ENCODE assay signal across 8 mouse cellular contexts in the genomic region with DNA sequence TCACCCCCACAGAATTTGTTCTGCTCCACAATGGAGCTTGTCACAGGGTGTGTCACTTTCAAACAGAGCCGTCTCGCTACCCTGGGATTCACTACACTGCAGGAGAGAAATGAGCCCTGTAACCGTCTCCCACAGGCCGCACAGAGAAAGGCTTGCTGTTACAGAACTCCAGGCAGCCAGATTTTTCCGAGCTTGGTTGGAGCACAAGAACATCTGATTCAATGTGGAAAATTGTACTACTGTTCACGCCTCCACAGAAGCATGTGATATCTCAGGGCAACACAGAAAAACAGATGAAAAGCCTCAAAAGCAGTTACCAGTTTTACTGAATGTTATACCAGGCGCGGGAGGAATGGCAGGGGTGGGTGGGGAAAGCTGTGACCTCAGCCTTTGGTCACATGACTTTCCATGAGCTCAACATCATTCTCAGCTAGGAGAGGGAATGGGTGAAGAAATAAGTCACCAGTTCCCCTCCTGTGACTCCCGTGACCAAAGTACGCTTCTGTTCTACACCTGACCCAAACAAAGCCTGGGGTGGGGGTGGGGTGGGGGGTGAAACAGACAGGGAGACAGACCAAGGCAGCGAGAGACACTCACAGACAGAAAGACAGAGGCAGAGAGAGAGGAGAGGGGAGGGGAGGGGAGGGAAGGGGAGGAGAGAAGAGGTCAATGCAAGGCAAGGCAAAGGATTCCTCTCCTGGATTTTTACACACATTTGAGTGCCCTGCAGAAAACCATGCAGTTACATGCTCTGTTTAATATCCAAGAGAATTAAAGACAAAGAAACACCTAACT. TPM values are rescaled to one million over a fixed set of nuclear protein-coding genes. Genes with fewer than 3 reads are reported as not detected.
A peak's percentile ranks its signal among the peaks of the same experiment; 100 is the strongest.
DNase-seq lines count a peak whose midpoint lies in the region; ATAC-seq lines count a peak whose summit lies in the region.
"Had no signal": no experiment of that assay in that cellular context is flagged by ENCODE, and none has a peak within 500 bp of the region (broad histone marks: within the 10 kb centered on the region; RNA-seq: fewer than 3 reads in every experiment).

No protein-coding gene starts in this region.

- no peaks in the 10 kb centered on the region for H3K9me3 ChIP-seq in embryonic facial prominence, embryonic 15.5 days (replicated peaks)
- H3K9me3 ChIP-seq in hindbrain, embryonic 13.5 days, result no peaks in the 10 kb centered on the region
- H3K9me3 ChIP-seq in stomach, embryonic 16.5 days (replicated peaks; ENCODE audit: control insufficient read depth, low read length), result no peaks in the 10 kb centered on the region

- DNase-seq in layer of hippocampus, adult 9-11 months, result peak; percentile 89
- peak; percentile 37 for DNase-seq in lung, postnatal 14 days
- no peak for DNase-seq in urinary bladder, postnatal 36 days (ENCODE audit: low spot score in 2 of 2)

- H3K36me3 ChIP-seq in embryonic facial prominence, embryonic 15.5 days, result no peaks in the 10 kb centered on the region
- no peaks in the 10 kb centered on the region for H3K36me3 ChIP-seq in hindbrain, embryonic 13.5 days
- H3K36me3 ChIP-seq in stomach, embryonic 16.5 days (ENCODE audit: control insufficient read depth, insufficient read depth, low read length), result no peaks in the 10 kb centered on the region

- 0 out of 2 replicates have a peak overlapping the region, but pooled peaks have one; percentile 8 for H3K4me3 ChIP-seq in embryonic facial prominence, embryonic 15.5 days (replicated peaks)
- H3K4me3 ChIP-seq in hindbrain, embryonic 13.5 days, result peak overlapping the region; percentile 18
- H3K4me3 ChIP-seq in stomach, embryonic 16.5 days (replicated peaks; ENCODE audit: low read length), result peak overlapping the region; percentile 14; the same call in 1 of the 2 replicates
- H3K4me3 ChIP-seq: erythroblast, embryonic 14.5 days had no signal

- 20% methylated on average over 11 of the region's 11 CpGs for WGBS in embryonic facial prominence, embryonic 15.5 days
- WGBS in hindbrain, embryonic 13.5 days, result 5% methylated on average over 11 of the region's 11 CpGs
- 33% methylated on average over 11 of the region's 11 CpGs for WGBS in stomach, embryonic 16.5 days

- H3K9ac ChIP-seq in embryonic facial prominence, embryonic 15.5 days, result no peak overlapping the region
- H3K9ac ChIP-seq in hindbrain, embryonic 13.5 days, result peak overlapping the region; percentile 62
- H3K9ac ChIP-seq in stomach, embryonic 16.5 days (ENCODE audit: low read length), result peak overlapping the region; percentile 46; the same call in 1 of the 2 replicates

- no peak overlapping the region for H3K27ac ChIP-seq in embryonic facial prominence, embryonic 15.5 days (replicated peaks)
- peak overlapping the region; percentile 76 for H3K27ac ChIP-seq in hindbrain, embryonic 13.5 days
- peak overlapping the region; percentile 52; the same call in 1 of the 2 replicates for H3K27ac ChIP-seq in stomach, embryonic 16.5 days (ENCODE audit: low read length)

- peak overlapping the region; percentile 21; the same call in 1 of the 2 replicates for H3K4me2 ChIP-seq in embryonic facial prominence, embryonic 15.5 days (replicated peaks)
- peak overlapping the region; percentile 46 for H3K4me2 ChIP-seq in hindbrain, embryonic 13.5 days
- peak overlapping the region; percentile 21 for H3K4me2 ChIP-seq in stomach, embryonic 16.5 days (ENCODE audit: low read depth, low read length)

- peaks cover 7% of the 10 kb centered on the region; the same call in 1 of the 2 replicates for H3K4me1 ChIP-seq in embryonic facial prominence, embryonic 15.5 days
- peaks cover 22% of the 10 kb centered on the region for H3K4me1 ChIP-seq in hindbrain, embryonic 13.5 days (replicated peaks)
- H3K4me1 ChIP-seq in stomach, embryonic 16.5 days (ENCODE audit: control insufficient read depth, insufficient read depth, low read length), result peaks cover 9% of the 10 kb centered on the region; the same call in 1 of the 2 replicates

- H3K27me3 ChIP-seq in embryonic facial prominence, embryonic 15.5 days, result no peaks in the 10 kb centered on the region
- H3K27me3 ChIP-seq in hindbrain, embryonic 13.5 days, result no peaks in the 10 kb centered on the region
- H3K27me3 ChIP-seq in stomach, embryonic 16.5 days (ENCODE audit: control insufficient read depth, insufficient read depth, low read length), result no peaks in the 10 kb centered on the region

- ATAC-seq in activated CD4-positive, CD25-positive, alpha-beta regulatory T cell, adult 4 months, result peak; percentile 23
- ATAC-seq in embryonic facial prominence, embryonic 15.5 days (ENCODE audit: insufficient number of reproducible peaks, low FRiP score, low TSS enrichment, low read depth), result no peak
- peak; percentile 85 for ATAC-seq in hindbrain, embryonic 13.5 days (ENCODE audit: low FRiP score)
- ATAC-seq in stomach, embryonic 16.5 days (ENCODE audit: insufficient read depth, low FRiP score), result peak; percentile 33; the same call in 1 of the 2 replicates

RNA-seq across cellular contexts. Expression of gene Aig1, which starts 7.5 kb away (rescaled TPM):
- polyA plus RNA-seq in activated CD4-positive, CD25-positive, alpha-beta regulatory T cell, adult 4 months (2017; shearing (Covaris generic)), result 10 to 100 TPM; 15.6 to 19.7 TPM
- polyA plus RNA-seq in embryonic facial prominence, embryonic 15.5 days (2015; fragmentation: Nextera tagmentation; extraction: Ambion mirVana), result 38.6 and 40.7 TPM in 2 replicates
- polyA plus RNA-seq in hindbrain, embryonic 13.5 days (2015; fragmentation: Nextera tagmentation; extraction: Ambion mirVana), result 75.3 and 76.5 TPM in 2 replicates
- 39.4 and 42.1 TPM in 2 replicates for polyA plus RNA-seq in stomach, embryonic 16.5 days (2015; fragmentation: Nextera tagmentation; extraction: Ambion mirVana)

Comparison
In these comparisons a context has a peak if more than half of its experiments do, and no peak if none do; other contexts are left out.
1. DNase-seq: peak in layer of hippocampus, adult 9-11 months (single experiment) and lung, postnatal 14 days (single experiment); none in urinary bladder, postnatal 36 days (0 of 2).
2. Peak in every context shown above with its lines, with median percentiles within 50 percentile points of each other: H3K4me2 ChIP-seq and H3K4me3 ChIP-seq.